Mouse (Mus musculus): Measurements from ENCODE around the gene Ehbp1.

- TF ChIP-seq POLR2A (IDR thresholded peaks at IDR 0.05; ENCODE audit: low read depth, low read length) (no peak), CTCF (IDR thresholded peaks at IDR 0.05; ENCODE audit: borderline replicate concordance, insufficient read depth, low read length) (no peak)
These were observed 336.7 kb downstream of the Ehbp1 start for GRCm38 (mm10) chr11:22005281-22005870.
